Mouse (Mus musculus): ENCODE data around the gene Ewsr1. TPM values are rescaled to one million over a fixed set of nuclear protein-coding genes. Genes with fewer than 3 reads are reported as not detected.
A peak's percentile ranks its signal among the peaks of the same experiment; 100 is the strongest.
"Not testable (repeated sequence)": the region's sequence is repeated elsewhere in the genome, so short reads cannot be mapped to it uniquely, and the experiment has no call there.

Ewsr1 gene
- polyA plus RNA-seq, 1 experiment = 178 TPM

- peak overlapping the region; percentile 100 for H3K4me3 ChIP-seq (ENCODE audit: insufficient read depth, poor library complexity, severe bottlenecking)
These were observed 881 bp downstream of the Ewsr1 start for GRCm38 (mm10) chr11:5098035-5098735.

GRCm38 (mm10) chr11:5096480-5097020 lies 2.5 kb downstream of the Ewsr1 start:
- no peak for TF ChIP-seq CTCF (IDR thresholded peaks at IDR 0.05; ENCODE audit: control insufficient read depth, insufficient read depth, insufficient read length)
- no peak for TF ChIP-seq FOSL1 (IDR thresholded peaks at IDR 0.05; ENCODE audit: insufficient read depth, low read length, poor library complexity, severe bottlenecking)
- no peak for TF ChIP-seq MAX (IDR thresholded peaks at IDR 0.05)
- no peak for TF ChIP-seq MYOD1 (IDR thresholded peaks at IDR 0.05; ENCODE audit: control insufficient read depth, insufficient read length, low read depth)
- no peak for TF ChIP-seq USF1 (IDR thresholded peaks at IDR 0.05; ENCODE audit: low read depth)
- no peak for TF ChIP-seq MYOG (IDR thresholded peaks at IDR 0.05; ENCODE audit: control insufficient read depth, extremely low read depth, insufficient read length)
- TF ChIP-seq CEBPB (IDR thresholded peaks at IDR 0.05; ENCODE audit: low read depth) = no peak
- peaks cover 74% of the 10 kb centered on the region for H3K79me3 ChIP-seq (ENCODE audit: low read depth)
- H3K4me3 ChIP-seq (ENCODE audit: insufficient read depth, poor library complexity, severe bottlenecking) = peak overlapping the region; percentile 100
- H3K36me3 ChIP-seq (ENCODE audit: control insufficient read depth, insufficient read depth) = peaks cover 59% of the 10 kb centered on the region
- peaks cover 91% of the 10 kb centered on the region for H3K79me2 ChIP-seq (ENCODE audit: control insufficient read depth, insufficient read depth)
- H3ac ChIP-seq (ENCODE audit: control insufficient read depth, insufficient read length, low read depth) = no peak overlapping the region
- H3K27me3 ChIP-seq (ENCODE audit: control insufficient read depth, insufficient read depth, insufficient read length) = no peaks in the 10 kb centered on the region

More at GRCm38 (mm10) chr11:5098035-5098735, 881 bp downstream of the Ewsr1 start:
- H3K79me3 ChIP-seq (ENCODE audit: low read depth) = peaks cover 58% of the 10 kb centered on the region
- peaks cover 45% of the 10 kb centered on the region for H3K36me3 ChIP-seq (ENCODE audit: control insufficient read depth, insufficient read depth)
- H3K27me3 ChIP-seq (ENCODE audit: control insufficient read depth, insufficient read depth, insufficient read length) = no peaks in the 10 kb centered on the region
- H3ac ChIP-seq (ENCODE audit: control insufficient read depth, insufficient read length, low read depth) = peak overlapping the region; percentile 99
- peaks cover 77% of the 10 kb centered on the region for H3K79me2 ChIP-seq (ENCODE audit: control insufficient read depth, insufficient read depth)
- no peak for TF ChIP-seq CTCF (IDR thresholded peaks at IDR 0.05; ENCODE audit: control insufficient read depth, insufficient read depth, insufficient read length)
- no peak for TF ChIP-seq CEBPB (IDR thresholded peaks at IDR 0.05; ENCODE audit: low read depth)
- TF ChIP-seq MAX (IDR thresholded peaks at IDR 0.05) = no peak
- no peak for TF ChIP-seq USF1 (IDR thresholded peaks at IDR 0.05; ENCODE audit: low read depth)
- TF ChIP-seq MYOG (IDR thresholded peaks at IDR 0.05; ENCODE audit: control insufficient read depth, extremely low read depth, insufficient read length) = no peak
- no peak for TF ChIP-seq FOSL1 (IDR thresholded peaks at IDR 0.05; ENCODE audit: insufficient read depth, low read length, poor library complexity, severe bottlenecking)
- no peak for TF ChIP-seq MYOD1 (IDR thresholded peaks at IDR 0.05; ENCODE audit: control insufficient read depth, insufficient read length, low read depth)

GRCm38 (mm10) chr11:5095877-5096276 lies 3.2 kb downstream of the Ewsr1 start:
- Histone ChIP-seq H3K79me3 (ENCODE audit: low read depth) (peaks cover 81% of the 10 kb centered on the region), H3K79me2 (ENCODE audit: control insufficient read depth, insufficient read depth) (peaks cover 91% of the 10 kb centered on the region), H3K36me3 (ENCODE audit: control insufficient read depth, insufficient read depth) (peaks cover 66% of the 10 kb centered on the region), H3ac (ENCODE audit: control insufficient read depth, insufficient read length, low read depth) (no peak overlapping the region), H3K4me3 (ENCODE audit: insufficient read depth, poor library complexity, severe bottlenecking) (no peak overlapping the region), H3K27me3 (ENCODE audit: control insufficient read depth, insufficient read depth, insufficient read length) (no peaks in the 10 kb centered on the region)
- TF ChIP-seq MAX (IDR thresholded peaks at IDR 0.05) (no peak), USF1 (IDR thresholded peaks at IDR 0.05; ENCODE audit: low read depth) (no peak)

- no peaks in the 10 kb centered on the region for H3K27me3 ChIP-seq (ENCODE audit: control insufficient read depth, insufficient read depth, insufficient read length)
- peaks cover 97% of the 10 kb centered on the region for H3K36me3 ChIP-seq (ENCODE audit: control insufficient read depth, insufficient read depth)
- H3K79me2 ChIP-seq (ENCODE audit: control insufficient read depth, insufficient read depth) = peaks cover 100% of the 10 kb centered on the region
- H3K4me3 ChIP-seq (ENCODE audit: insufficient read depth, poor library complexity, severe bottlenecking) = no peak overlapping the region
- H3K79me3 ChIP-seq (ENCODE audit: low read depth) = peaks cover 94% of the 10 kb centered on the region
- no peak overlapping the region for H3ac ChIP-seq (ENCODE audit: control insufficient read depth, insufficient read length, low read depth)
- TF ChIP-seq USF1 (IDR thresholded peaks at IDR 0.05; ENCODE audit: low read depth) (no peak), FOSL1 (IDR thresholded peaks at IDR 0.05; ENCODE audit: insufficient read depth, low read length, poor library complexity, severe bottlenecking) (no peak), CEBPB (IDR thresholded peaks at IDR 0.05; ENCODE audit: low read depth) (no peak), CTCF (IDR thresholded peaks at IDR 0.05; ENCODE audit: control insufficient read depth, insufficient read depth, insufficient read length) (no peak), MYOG (IDR thresholded peaks at IDR 0.05; ENCODE audit: control insufficient read depth, extremely low read depth, insufficient read length) (no peak), MAX (IDR thresholded peaks at IDR 0.05) (no peak)
These were observed 7.4 kb downstream of the Ewsr1 start for GRCm38 (mm10) chr11:5091706-5092105.

GRCm38 (mm10) chr11:5089147-5089546 lies 9.9 kb downstream of the Ewsr1 start:
- Histone ChIP-seq H3K27me3 (ENCODE audit: control insufficient read depth, insufficient read depth, insufficient read length) (no peaks in the 10 kb centered on the region), H3K4me3 (ENCODE audit: insufficient read depth, poor library complexity, severe bottlenecking) (no peak overlapping the region), H3K36me3 (ENCODE audit: control insufficient read depth, insufficient read depth) (peaks cover 99% of the 10 kb centered on the region), H3K79me3 (ENCODE audit: low read depth) (peaks cover 88% of the 10 kb centered on the region), H3K79me2 (ENCODE audit: control insufficient read depth, insufficient read depth) (peaks cover 100% of the 10 kb centered on the region), H3ac (ENCODE audit: control insufficient read depth, insufficient read length, low read depth) (no peak overlapping the region)
- TF ChIP-seq MAX (IDR thresholded peaks at IDR 0.05) = no peak

GRCm38 (mm10) chr11:5076843-5077242 lies 22.2 kb downstream of the Ewsr1 start:
- Histone ChIP-seq H3K36me3 (ENCODE audit: control insufficient read depth, insufficient read depth) (peaks cover 88% of the 10 kb centered on the region), H3K79me2 (ENCODE audit: control insufficient read depth, insufficient read depth) (peaks cover 87% of the 10 kb centered on the region), H3K79me3 (ENCODE audit: low read depth) (peaks cover 51% of the 10 kb centered on the region)
- not testable (repeated sequence) for H3K27me3 ChIP-seq (ENCODE audit: control insufficient read depth, insufficient read depth, insufficient read length); H3K4me3 ChIP-seq (ENCODE audit: insufficient read depth, poor library complexity, severe bottlenecking); H3ac ChIP-seq (ENCODE audit: control insufficient read depth, insufficient read length, low read depth)

All from C2C12 (cell line).